Mouse (Mus musculus) embryonic facial prominence, embryonic 13.5 days (tissue): ENCODE data around the gene B4galt3. TPM values are rescaled to one million over a fixed set of nuclear protein-coding genes. Genes with fewer than 3 reads are reported as not detected.
"Not testable (repeated sequence)": the region's sequence is repeated elsewhere in the genome, so short reads cannot be mapped to it uniquely, and the experiment has no call there.

Source experiments
- ATAC-seq: fragments of 200-750 bp; cut with Nextera tagmentation; 2 replicates; pipeline ENCODE4 v1.8.0; 2017; ENCODE audit warnings: low read depth; ENCODE audit not compliant: insufficient number of reproducible peaks, insufficient read depth, low FRiP score, low TSS enrichment
- H3K27ac ChIP-seq: fragments of 300-500 bp; sonication (generic); 2 replicates; pipeline ENCODE4 v1.5.1; 2015; ENCODE audit warnings: moderate library complexity, mild to moderate bottlenecking, inconsistent platforms
- H3K27me3 ChIP-seq: fragments of 300-500 bp; sonication (generic); 2 replicates; pipeline ENCODE4 v1.6.1; 2015; ENCODE audit warnings: mild to moderate bottlenecking, inconsistent platforms
- H3K36me3 ChIP-seq: fragments of 300-500 bp; sonication (generic); 2 replicates; pipeline ENCODE4 v1.6.1; 2015; ENCODE audit warnings: mild to moderate bottlenecking, inconsistent platforms
- H3K4me1 ChIP-seq: fragments of 300-500 bp; sonication (generic); 2 replicates; pipeline ENCODE4 v1.6.1; 2015; ENCODE audit warnings: inconsistent platforms
- H3K4me2 ChIP-seq: fragments of 300-500 bp; sonication (generic); 2 replicates; pipeline ENCODE4 v1.6.1; 2015; ENCODE audit warnings: moderate library complexity, mild to moderate bottlenecking, inconsistent platforms
- H3K4me3 ChIP-seq: fragments of 300-500 bp; sonication (generic); 2 replicates; pipeline ENCODE4 v1.5.1; 2015; ENCODE audit warnings: mild to moderate bottlenecking, inconsistent platforms
- H3K9ac ChIP-seq: fragments of 300-500 bp; sonication (generic); 2 replicates; pipeline ENCODE4 v1.6.1; 2015; ENCODE audit warnings: mild to moderate bottlenecking, inconsistent platforms
- H3K9me3 ChIP-seq: fragments of 300-500 bp; sonication (generic); 2 replicates; pipeline ENCODE4 v1.6.1; 2016; ENCODE audit warnings: inconsistent platforms
- WGBS: fragments of 180-500 bp; shearing (Covaris S2); methylation state at CpG from one replicate; pipeline ENCODE4 v1.1.7; 2015; ENCODE audit warnings: mixed read lengths; 5-methylcytosine and 5-hydroxymethylcytosine counted together
- polyA plus RNA-seq: library from polyadenylated mRNA; unstranded; fragments of >200 nt; fragmentation: Nextera tagmentation; extraction: Ambion mirVana; gene quantifications from 2 replicates; pipeline ENCODE4 v1.2.1, GENCODE M21; 2015

Gene B4galt3
- polyA plus RNA-seq, 1 experiment from 2014 or later: 84.2 TPM

GRCm38 (mm10) chr1:171231844-171232243, 38.3 kb upstream of the B4galt3 start:
- Histone ChIP-seq H3K4me1 (peaks cover 10% of the 10 kb centered on the region), H3K27me3 (no peaks in the 10 kb centered on the region), H3K9me3 (no peaks in the 10 kb centered on the region), H3K9ac (no peak overlapping the region), H3K4me3 (no peak overlapping the region), H3K27ac (no peak overlapping the region), H3K4me2 (no peak overlapping the region), H3K36me3 (peaks cover 39% of the 10 kb centered on the region)
- 48% methylated on average over 4 of the region's 4 CpGs for WGBS
- no peak for ATAC-seq

- no peak overlapping the region for H3K9ac ChIP-seq
- H3K4me2 ChIP-seq: no peak overlapping the region
- H3K4me3 ChIP-seq: no peak overlapping the region
- peaks cover 44% of the 10 kb centered on the region for H3K36me3 ChIP-seq
- H3K27ac ChIP-seq: no peak overlapping the region
- 83% methylated on average over 5 of the region's 5 CpGs for WGBS
- no peak for ATAC-seq
- peaks cover 10% of the 10 kb centered on the region for H3K4me1 ChIP-seq
- no peaks in the 10 kb centered on the region for H3K27me3 ChIP-seq
- no peaks in the 10 kb centered on the region for H3K9me3 ChIP-seq
Observed at GRCm38 (mm10) chr1:171232348-171232747, 37.8 kb upstream of the B4galt3 start.

DNA sequence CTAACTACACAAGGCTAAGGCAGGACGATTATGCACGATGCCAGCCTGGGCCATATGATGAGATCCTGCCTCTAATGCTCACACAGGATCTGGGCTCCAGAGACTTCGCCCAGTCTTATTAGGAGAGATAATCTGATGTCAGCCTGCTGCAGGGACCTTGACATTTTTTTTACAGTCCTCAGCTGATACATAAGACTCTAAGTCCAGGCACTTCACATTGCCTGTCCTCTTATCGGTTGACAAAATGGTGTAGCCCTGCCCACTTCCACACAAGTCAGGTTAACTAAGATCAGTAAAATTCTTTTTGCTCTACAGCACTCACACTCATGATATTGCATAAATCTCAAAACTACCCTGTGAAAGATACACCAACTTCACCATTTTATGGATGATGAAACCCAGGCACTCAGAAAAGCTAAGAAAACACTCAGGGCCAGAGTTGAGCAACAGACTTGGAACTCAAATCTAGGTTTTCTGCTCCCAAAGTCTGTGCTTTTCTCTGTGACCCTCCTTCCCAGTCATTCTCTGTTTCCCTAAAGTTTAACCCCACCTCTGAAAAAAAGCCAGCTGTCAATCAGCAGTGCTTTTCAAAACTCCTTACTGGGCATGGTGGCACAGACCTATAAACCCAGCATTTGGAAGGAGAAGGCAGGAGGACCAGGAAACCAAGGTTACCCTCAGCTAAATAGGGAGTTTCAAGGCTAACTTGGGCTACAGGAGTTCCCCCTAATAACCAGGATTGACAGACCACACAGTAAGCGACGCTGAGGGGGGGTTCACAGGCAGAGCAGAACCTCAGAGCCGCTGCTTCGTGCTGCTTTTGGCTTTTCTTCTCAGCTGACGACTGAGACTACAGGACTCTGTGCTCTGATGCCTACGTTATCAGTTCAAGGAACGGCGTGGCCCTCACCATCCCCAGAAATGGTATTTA, 37.1 kb upstream of the B4galt3 start:
- WGBS: 80% methylated on average over 12 of the region's 12 CpGs
- Histone ChIP-seq H3K9me3 (no peaks in the 10 kb centered on the region), H3K27me3 (no peaks in the 10 kb centered on the region), H3K4me2 (no peak overlapping the region), H3K9ac (no peak overlapping the region; the same call in 1 of the 2 replicates), H3K36me3 (peaks cover 51% of the 10 kb centered on the region), H3K27ac (no peak overlapping the region), H3K4me1 (peaks cover 10% of the 10 kb centered on the region), H3K4me3 (no peak overlapping the region)
- ATAC-seq: no peak

DNA sequence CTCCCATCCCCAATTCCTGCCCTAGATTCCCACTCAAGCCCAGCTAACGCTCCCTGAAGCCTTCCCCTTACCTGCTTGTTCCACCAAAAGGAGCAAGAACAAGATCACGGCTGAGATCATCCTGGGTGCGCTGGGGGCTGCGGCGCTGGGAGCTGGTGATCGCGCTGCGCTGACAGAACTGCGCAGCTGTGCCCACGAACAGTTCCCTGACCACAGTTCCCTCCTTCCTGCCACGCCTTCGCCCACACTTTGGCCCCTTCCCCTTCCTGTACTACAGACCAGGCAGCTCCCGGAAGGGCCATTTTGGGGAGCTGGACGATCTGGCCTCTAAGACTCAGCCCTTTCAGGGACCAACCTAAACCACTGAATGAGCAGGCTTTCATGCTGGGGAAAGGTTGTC, 36.0 kb upstream of the B4galt3 start, which contains the start of gene Fcer1g:
Fcer1g (minus strand) TSS at position 240 of the 400 bp plus-strand sequence.
- Histone ChIP-seq H3K9ac (no peak within 1 kb of the TSS; the same call in 1 of the 2 replicates), H3K4me1 (peaks cover 10% of the 10 kb centered on the region), H3K9me3 (no peaks in the 10 kb centered on the region), H3K27ac (no peak within 1 kb of the TSS), H3K27me3 (no peaks in the 10 kb centered on the region), H3K36me3 (peaks cover 62% of the 10 kb centered on the region), H3K4me2 (no peak within 1 kb of the TSS), H3K4me3 (no peak within 1 kb of the TSS)
- no peak for ATAC-seq
- WGBS: 91% methylated on average over 14 of the region's 14 CpGs

GRCm38 (mm10) chr1:171234538-171234937, 35.6 kb upstream of the B4galt3 start:
- H3K4me3 ChIP-seq: no peak overlapping the region
- H3K36me3 ChIP-seq: peaks cover 66% of the 10 kb centered on the region
- H3K9me3 ChIP-seq: no peaks in the 10 kb centered on the region
- no peak overlapping the region for H3K27ac ChIP-seq
- H3K9ac ChIP-seq: no peak overlapping the region
- no peak overlapping the region for H3K4me2 ChIP-seq
- peaks cover 10% of the 10 kb centered on the region for H3K4me1 ChIP-seq
- 94% methylated on average over 4 of the region's 4 CpGs for WGBS
- ATAC-seq: no peak
- H3K27me3 ChIP-seq: no peaks in the 10 kb centered on the region

DNA sequence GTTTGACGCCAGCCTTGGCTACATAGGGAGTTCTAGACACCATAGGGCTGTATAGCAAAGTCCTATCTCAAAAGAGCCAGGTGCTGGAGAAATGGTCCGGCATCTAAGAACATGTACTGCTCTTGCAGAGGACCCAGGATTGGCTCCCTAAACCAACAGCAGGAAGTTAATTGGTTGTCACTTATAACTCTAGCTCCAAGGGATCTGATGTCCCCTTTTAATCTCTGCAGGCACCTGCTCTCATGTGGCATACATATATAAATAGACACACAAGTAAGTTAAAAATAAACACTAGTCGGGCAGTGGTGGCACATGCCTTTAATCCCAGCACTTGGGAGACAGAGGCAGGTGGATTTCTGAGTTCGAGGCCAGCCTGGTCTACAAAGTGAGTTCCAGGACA, 34.3 kb upstream of the B4galt3 start:
- H3K36me3 ChIP-seq: peaks cover 78% of the 10 kb centered on the region
- no peak overlapping the region for H3K4me2 ChIP-seq
- no peaks in the 10 kb centered on the region for H3K4me1 ChIP-seq
- no peaks in the 10 kb centered on the region for H3K27me3 ChIP-seq
- no peak overlapping the region for H3K27ac ChIP-seq
- H3K9me3 ChIP-seq: no peaks in the 10 kb centered on the region
- ATAC-seq: no peak
- H3K9ac ChIP-seq: no peak overlapping the region
- WGBS: 85% methylated on average over 4 of the region's 4 CpGs
- H3K4me3 ChIP-seq: no peak overlapping the region

DNA sequence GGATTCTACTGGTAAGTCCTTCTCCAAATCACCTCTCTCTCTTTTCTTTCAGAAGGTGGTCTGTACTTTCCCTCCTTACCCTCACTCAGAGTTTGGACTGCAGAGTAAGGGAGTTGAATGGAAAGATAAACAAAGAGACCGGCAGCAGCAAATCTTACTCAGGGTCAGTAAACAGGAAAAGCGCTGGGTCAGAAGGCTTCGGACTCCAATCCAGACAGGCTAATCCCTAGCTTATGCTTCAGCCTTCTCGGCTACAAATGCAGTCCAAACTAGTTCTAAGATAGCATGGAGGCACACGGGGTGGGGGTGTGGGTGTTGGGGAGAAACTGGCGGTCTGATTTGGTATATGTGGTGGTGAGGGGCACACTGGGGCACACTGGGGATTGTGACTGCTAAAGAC, 32.7 kb upstream of the B4galt3 start:
- Histone ChIP-seq H3K27ac (no peak overlapping the region), H3K4me1 (no peaks in the 10 kb centered on the region), H3K9me3 (no peaks in the 10 kb centered on the region), H3K27me3 (no peaks in the 10 kb centered on the region), H3K36me3 (peaks cover 94% of the 10 kb centered on the region), H3K4me2 (no peak overlapping the region), H3K4me3 (no peak overlapping the region), H3K9ac (no peak overlapping the region)
- 85% methylated on average over 6 of the region's 6 CpGs for WGBS
- no peak for ATAC-seq

DNA sequence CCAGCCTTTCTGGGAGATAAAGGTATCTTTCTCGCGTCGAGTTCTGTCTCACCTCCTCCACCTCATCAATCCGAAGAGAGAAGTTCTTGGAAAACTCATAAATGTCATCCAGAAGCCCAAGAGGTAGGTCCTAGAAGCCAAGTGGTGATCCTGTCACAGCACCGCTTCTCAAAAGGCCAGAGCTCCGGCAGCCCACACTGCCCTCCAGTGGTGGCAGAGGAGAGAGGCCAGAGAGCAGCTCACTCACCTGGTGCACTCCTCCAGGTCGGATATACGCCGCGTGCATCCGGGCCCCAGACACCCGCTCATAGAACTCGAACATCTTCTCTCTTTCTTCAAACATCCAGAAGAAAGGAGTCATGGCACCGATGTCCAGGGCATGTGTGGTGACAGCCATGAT, 31.7 kb upstream of the B4galt3 start:
- Histone ChIP-seq H3K27ac (no peak overlapping the region), H3K36me3 (peaks cover 99% of the 10 kb centered on the region), H3K27me3 (no peaks in the 10 kb centered on the region), H3K4me2 (no peak overlapping the region), H3K9ac (no peak overlapping the region), H3K4me3 (no peak overlapping the region), H3K9me3 (no peaks in the 10 kb centered on the region), H3K4me1 (no peaks in the 10 kb centered on the region)
- 75% methylated on average over 14 of the region's 14 CpGs for WGBS
- ATAC-seq: no peak

DNA sequence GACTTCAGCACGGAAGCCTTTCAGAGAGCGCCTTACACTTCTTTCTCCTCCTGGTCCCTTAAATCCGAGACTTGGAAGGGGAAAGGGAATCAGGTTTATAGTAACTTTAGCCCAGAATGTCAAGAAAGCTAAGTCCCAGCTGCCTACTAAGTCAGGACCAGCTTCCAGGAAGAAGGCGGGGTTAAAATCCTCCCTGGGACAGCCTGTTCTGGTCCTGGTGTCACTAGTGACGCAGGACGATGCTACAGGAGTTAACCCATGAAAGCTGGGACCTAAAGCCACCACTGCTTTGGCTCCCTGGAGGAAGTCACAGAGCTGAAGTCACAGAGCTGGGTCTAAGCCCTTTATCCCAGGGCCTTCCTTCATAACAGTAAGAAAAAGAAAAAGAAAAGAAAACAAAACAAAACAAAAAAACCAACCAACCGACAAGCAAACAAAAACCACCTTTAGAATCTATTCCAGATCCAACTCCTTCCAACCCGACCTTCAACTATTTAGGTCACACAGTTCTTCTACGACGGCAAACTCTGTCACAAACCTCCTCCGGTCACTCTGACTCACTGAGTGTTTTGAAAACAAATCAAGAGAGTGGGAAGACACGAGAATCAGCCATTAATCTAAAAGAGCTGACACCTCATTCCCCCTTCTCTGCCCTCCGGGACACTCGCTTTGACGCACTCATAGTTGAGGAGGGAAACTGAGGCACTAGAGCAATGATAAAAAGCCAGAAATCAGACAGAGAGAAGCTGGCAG, 30.0 kb upstream of the B4galt3 start:
- no peak for ATAC-seq
- H3K4me1 ChIP-seq: peaks cover 6% of the 10 kb centered on the region
- no peaks in the 10 kb centered on the region for H3K9me3 ChIP-seq
- 74% methylated on average over 15 of the region's 15 CpGs for WGBS
- peaks cover 96% of the 10 kb centered on the region for H3K36me3 ChIP-seq
- no peak overlapping the region for H3K4me2 ChIP-seq
- H3K27ac ChIP-seq: no peak overlapping the region
- H3K27me3 ChIP-seq: no peaks in the 10 kb centered on the region
- H3K9ac ChIP-seq: no peak overlapping the region
- no peak overlapping the region for H3K4me3 ChIP-seq

- Histone ChIP-seq H3K4me3 (no peak overlapping the region), H3K27me3 (no peaks in the 10 kb centered on the region), H3K4me2 (no peak overlapping the region), H3K27ac (no peak overlapping the region), H3K36me3 (peaks cover 92% of the 10 kb centered on the region), H3K4me1 (peaks cover 14% of the 10 kb centered on the region), H3K9ac (no peak overlapping the region), H3K9me3 (no peaks in the 10 kb centered on the region)
- ATAC-seq: no peak
- WGBS: 88% methylated on average over 10 of the region's 10 CpGs
Observed at GRCm38 (mm10) chr1:171240911-171241310, 29.2 kb upstream of the B4galt3 start.

GRCm38 (mm10) chr1:171241952-171242351, 28.2 kb upstream of the B4galt3 start:
- H3K27me3 ChIP-seq, H3K9me3 ChIP-seq, H3K9ac ChIP-seq, H3K4me2 ChIP-seq, H3K27ac ChIP-seq, H3K4me3 ChIP-seq, ATAC-seq: not testable (repeated sequence)
- H3K36me3 ChIP-seq: peaks cover 82% of the 10 kb centered on the region
- 87% methylated on average over 12 of the region's 12 CpGs for WGBS
- peaks cover 19% of the 10 kb centered on the region for H3K4me1 ChIP-seq
